Mouse (Mus musculus) cerebellum, adult 9-10 months (tissue): ENCODE data around the gene Anp32b.

Experiments
- DNase-seq: peaks from one replicate; pipeline ENCODE4 v3.0.0; 2022

Gene Anp32b

DNA sequence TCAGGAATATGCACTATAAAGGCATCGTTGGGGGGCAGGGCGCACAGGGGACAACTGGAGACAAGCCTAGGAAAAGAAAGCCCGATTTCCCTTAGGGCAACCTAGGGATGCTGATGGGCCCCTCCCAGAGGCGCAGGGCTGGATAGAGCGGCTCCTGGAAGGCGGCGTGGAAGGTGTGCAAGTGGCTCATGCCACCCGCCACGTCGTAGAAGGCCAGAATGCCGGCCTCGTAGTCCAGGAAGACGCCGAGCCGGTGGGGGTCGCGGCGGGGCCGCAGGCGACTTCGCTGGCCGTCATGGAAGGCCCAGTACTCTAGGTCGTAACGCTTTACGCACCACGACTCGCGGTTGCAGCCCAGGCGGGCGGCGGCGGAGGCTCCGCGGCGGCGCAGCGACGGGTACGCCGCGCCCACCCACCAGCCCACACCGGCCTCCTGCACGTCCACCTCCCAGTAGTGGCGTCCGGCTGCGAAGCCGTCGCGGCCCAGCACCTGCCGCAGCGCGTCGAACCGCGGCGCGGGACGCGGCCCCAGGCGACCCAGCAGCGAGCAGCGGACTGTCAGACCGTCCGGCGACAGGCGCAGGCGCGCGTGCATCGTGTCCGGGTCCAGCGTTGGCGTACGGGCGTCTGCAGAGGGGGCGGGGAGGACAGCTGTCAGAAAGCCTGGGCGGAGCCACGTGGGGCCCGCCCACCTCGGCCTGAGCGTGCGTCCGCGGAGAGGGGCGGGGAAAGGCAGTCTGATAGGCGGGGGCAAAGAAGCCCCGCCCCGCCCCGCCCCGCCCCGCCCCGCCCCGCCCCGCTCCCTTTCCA lies 56.3 kb downstream of the Anp32b start:
- DNase-seq: peak; percentile 91

DNA sequence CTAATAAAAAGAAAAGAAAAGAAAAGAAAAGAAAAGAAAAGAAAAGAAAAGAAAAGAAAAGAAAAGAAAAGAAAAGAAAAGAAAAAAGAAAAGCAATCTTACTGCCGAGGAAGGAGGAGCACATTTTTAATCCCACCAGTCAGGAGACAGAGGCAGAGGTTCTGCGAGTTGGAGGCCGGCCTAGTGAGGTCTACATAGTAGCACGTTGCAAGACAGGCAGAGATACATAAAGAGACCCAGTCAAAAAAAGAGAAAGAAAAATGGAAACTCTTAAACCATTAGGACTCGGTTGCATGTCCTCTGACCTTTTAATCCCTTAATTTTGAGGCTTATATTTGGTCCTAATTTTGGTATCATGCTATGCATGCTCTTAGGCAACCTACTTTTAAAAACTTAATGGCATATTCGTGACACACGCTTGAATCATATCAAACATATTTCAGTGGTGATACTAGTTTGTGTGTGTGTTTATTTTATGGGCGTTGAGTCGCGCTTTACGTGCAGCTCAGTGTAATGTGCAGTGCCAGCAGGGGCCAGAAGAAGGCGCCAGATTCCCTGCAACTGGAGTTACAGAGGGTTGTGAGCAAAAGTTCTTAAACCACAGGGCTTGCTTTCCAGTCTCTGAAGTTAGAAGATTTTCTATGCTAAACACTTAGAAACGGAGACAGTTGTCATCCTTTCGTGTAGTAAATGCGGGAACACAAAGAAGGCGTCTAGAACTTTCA lies 57.2 kb downstream of the Anp32b start:
- peak; percentile 84 for DNase-seq

DNA sequence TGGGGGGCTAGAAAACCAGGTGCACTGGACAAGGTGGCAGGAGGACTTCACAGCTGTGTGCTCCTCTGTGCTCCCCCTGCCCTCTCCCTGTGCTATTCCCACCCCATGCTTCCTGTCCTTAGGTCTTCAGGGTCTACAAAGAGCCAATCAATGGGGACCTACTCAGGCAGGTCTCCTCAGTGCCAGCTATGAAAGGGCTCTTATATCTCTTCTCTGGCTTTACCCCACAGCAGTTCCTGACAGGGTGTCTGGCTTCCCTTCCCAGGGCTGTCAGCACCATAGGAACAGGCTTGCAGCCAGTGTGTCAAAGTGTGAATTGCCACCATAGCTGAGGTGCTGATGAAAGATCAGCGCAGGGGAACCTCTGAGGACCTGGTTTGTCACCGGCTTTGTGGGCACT lies 69.8 kb downstream of the Anp32b start:
- no peak for DNase-seq

DNA sequence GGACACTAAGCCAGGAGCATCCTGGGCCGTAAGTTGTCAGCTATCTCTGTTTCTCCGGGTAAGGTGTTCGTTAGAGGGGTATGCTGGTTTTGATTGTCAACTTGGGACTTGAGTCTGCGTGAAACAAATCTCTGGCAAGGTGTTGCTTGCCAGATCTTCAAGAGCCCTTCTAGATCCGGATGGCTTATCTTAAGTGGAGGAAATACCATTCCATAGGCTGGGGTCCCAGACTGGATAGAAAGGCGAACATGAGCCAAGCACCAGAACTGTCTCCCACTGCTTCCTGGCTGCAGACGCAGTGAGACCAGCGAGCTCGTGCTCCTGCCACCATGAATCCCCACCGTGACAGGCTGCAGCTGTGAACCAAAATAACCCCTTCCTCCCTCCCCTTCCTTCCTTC lies 70.8 kb downstream of the Anp32b start:
- DNase-seq: no peak
